Mouse (Mus musculus): ENCODE measurements around the gene Nacad.

- TF ChIP-seq POLR2A (IDR thresholded peaks at IDR 0.05; ENCODE audit: borderline replicate concordance, extremely low read depth, low read depth, low read length) (peak; percentile 91), CTCF (IDR thresholded peaks at IDR 0.05; ENCODE audit: insufficient read depth, low read length) (no peak)
These were observed 19.9 kb upstream of the Nacad start, which contains the start of gene Tbrg4 for GRCm38 (mm10) chr11:6625478-6626387.
